Mouse (Mus musculus) embryonic facial prominence, embryonic 10.5 days (tissue): ENCODE results near the gene Gdpd1. TPM values are rescaled to one million over a fixed set of nuclear protein-coding genes. Genes with fewer than 3 reads are reported as not detected.
A peak's percentile ranks its signal among the peaks of the same experiment; 100 is the strongest.

Source experiments
- DNase-seq: peaks from one replicate; pipeline ENCODE4 v3.0.0-alpha.2; 2017; ENCODE audit warnings: low spot score
- H3K27ac ChIP-seq: fragments of 300-500 bp; sonication (generic); replicated peaks from 2 replicates; pipeline ENCODE4 v1.5.1; 2016; ENCODE audit warnings: mild to moderate bottlenecking
- H3K27me3 ChIP-seq: fragments of 300-500 bp; sonication (generic); replicated peaks from 2 replicates; pipeline ENCODE4 v1.6.1; 2016; ENCODE audit warnings: low read depth, mild to moderate bottlenecking; ENCODE audit not compliant: poor library complexity, severe bottlenecking
- H3K36me3 ChIP-seq: fragments of 300-500 bp; sonication (generic); replicated peaks from 2 replicates; pipeline ENCODE4 v1.6.1; 2016; ENCODE audit warnings: mild to moderate bottlenecking, moderate library complexity
- H3K4me1 ChIP-seq: fragments of 300-500 bp; sonication (generic); 2 replicates; pipeline ENCODE4 v1.6.1; 2016
- H3K4me3 ChIP-seq: fragments of 300-500 bp; sonication (generic); 2 replicates; pipeline ENCODE4 v1.5.1; 2016; ENCODE audit warnings: mild to moderate bottlenecking, moderate library complexity
- H3K9me3 ChIP-seq: fragments of 300-500 bp; sonication (generic); 2 replicates; pipeline ENCODE4 v1.6.1; 2016; ENCODE audit warnings: mild to moderate bottlenecking
- WGBS: fragments of 180-500 bp; shearing (Covaris S2); methylation state at CpG from one replicate; pipeline ENCODE4 v1.1.7; 2016; 5-methylcytosine and 5-hydroxymethylcytosine counted together
- polyA plus RNA-seq: library from polyadenylated mRNA; unstranded; fragments of >200 nt; fragmentation: Nextera tagmentation; extraction: Ambion mirVana; gene quantifications from 2 replicates; pipeline ENCODE4 v1.2.1, GENCODE M21; 2016

Gdpd1 gene
- polyA plus RNA-seq = 33.7 and 37.3 TPM in 2 replicates

DNA sequence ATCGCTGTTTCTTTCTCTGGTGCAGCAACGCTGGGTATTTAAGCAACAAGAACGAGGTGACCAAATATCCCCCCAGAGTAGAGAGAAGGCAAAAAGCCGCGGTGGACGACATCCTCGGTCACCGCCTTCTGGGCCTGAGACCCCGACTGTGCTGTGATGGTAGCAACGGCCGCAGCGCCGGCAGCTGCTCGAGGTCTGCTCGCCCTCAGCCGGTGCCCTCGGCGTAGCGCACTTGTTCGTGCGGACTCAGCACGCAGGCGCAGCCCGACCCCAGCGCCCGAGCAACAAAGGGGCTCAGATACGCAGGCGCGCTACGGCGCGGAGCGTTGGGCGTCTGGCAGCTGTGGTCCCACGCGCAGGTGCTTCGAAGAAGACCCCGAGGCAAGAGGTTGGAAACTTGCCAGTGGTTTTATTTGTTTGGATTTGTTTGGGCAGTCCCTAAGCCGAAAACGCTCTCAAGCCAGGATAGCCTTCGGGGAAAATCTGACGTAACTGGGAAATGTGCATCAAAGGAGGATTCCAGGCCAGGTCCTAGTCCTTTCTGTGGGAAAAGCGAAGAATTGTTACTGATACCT is at the start of gene Gdpd1:
Gdpd1 (minus strand) TSS at position 197 of the 575 bp plus-strand sequence.
- Histone ChIP-seq H3K36me3 (peaks cover 30% of the 10 kb centered on the region), H3K9me3 (no peaks in the 10 kb centered on the region), H3K4me1 (peaks cover 21% of the 10 kb centered on the region), H3K27me3 (no peaks in the 10 kb centered on the region), H3K4me3 (peak within 1 kb of the TSS; percentile 79), H3K27ac (peak within 1 kb of the TSS; percentile 91)
- WGBS = 1% methylated on average over 43 of the region's 43 CpGs
- DNase-seq = peak; percentile 95

DNA sequence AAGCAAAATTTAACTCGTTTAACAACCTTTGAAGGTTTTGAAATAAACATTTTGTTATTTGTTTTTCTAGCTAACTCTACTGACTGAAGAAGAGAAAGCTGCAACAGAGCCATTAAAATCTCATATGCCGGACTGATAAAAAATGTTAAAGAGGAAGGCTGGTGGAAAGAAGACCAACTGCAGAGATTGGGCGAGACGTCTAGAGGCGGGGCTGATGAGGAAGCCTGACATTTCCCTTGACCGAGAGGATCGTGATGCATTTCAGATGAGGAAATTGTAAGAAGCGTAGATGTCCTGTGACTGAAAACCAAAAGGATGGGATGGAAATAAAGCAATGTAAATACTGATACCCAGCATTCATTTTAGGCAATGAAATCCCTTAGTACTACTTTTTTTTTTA is 48.0 kb upstream of the Gdpd1 start:
- H3K4me1 ChIP-seq = peaks cover 11% of the 10 kb centered on the region
- H3K4me3 ChIP-seq = no peak overlapping the region
- no peak for DNase-seq
- no peaks in the 10 kb centered on the region for H3K27me3 ChIP-seq
- no peak overlapping the region for H3K27ac ChIP-seq
- no peaks in the 10 kb centered on the region for H3K9me3 ChIP-seq
- H3K36me3 ChIP-seq = peaks cover 79% of the 10 kb centered on the region
- 88% methylated on average over 8 of the region's 8 CpGs for WGBS

DNA sequence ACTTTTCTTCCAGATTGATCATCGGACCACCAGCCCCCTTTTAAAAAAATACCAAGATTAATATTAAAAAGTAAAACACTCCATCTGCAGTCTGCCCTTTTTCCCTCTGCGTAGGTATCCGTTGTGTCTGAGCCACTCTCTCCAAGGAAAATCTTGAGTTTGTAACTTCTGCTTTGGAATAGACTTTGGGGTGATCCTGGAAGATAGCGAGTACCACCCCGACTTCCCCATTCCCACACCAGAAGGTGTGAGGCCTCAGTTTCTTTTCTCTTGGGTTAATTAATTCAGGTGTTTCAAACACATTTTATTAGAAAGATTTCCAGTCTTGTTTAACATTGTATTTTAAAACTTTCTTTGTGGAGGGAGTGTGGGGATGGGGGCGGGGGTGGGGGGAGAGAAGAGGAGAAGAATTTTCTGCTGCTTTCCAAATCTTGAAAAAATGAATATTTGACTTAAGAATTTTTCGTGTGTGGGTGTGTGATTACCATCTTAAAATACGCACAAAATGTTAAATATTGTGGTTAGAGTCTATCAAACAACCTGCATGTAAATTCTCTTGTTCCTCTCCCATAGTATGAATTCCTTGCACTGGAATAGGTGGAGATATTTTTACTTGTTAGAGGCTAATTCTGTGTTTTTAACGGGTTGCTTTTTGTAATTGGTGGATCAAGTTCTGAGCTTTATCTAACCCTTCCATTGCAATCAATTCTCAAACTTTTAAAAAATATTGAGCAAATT is 36.5 kb upstream of the Gdpd1 start:
- H3K27me3 ChIP-seq = no peaks in the 10 kb centered on the region
- no peak for DNase-seq
- H3K9me3 ChIP-seq = no peaks in the 10 kb centered on the region
- H3K36me3 ChIP-seq = peaks cover 53% of the 10 kb centered on the region
- peaks cover 35% of the 10 kb centered on the region for H3K4me1 ChIP-seq
- H3K4me3 ChIP-seq = peak overlapping the region; percentile 96
- peak overlapping the region; percentile 100 for H3K27ac ChIP-seq
- WGBS = 13% methylated on average over 9 of the region's 9 CpGs

DNA sequence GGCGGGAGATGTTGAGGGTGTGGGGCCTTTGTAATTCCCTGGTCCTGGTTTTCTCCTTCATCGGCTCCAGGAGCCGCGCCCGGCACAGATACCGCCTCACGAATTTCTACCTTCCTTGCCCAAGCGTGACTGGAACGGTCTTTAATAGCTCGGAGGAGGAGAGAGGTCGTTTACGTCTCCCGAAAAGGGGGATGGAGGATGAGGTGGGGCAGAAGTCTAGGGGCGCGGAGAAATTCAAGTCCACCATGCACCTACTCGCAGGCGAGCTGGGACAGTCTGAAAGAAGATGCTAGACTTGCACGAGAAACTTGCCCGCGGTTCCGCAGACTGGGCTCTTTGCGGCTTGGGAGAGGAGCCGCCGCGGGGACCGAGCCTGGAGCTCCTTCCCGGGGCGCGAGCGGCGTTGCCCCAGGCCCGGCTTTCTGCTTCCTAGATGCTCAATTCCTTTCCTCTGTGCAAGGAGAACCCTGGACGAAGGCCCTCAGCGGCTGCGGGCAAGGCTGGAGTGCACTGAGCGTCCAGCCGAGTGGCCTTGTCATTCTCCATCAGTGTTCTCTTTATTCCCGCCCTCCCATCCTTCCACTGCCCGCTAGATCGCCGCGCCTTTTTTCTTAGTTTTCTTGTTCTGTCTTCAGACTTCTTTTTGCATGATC is 35.8 kb upstream of the Gdpd1 start:
- peaks cover 53% of the 10 kb centered on the region for H3K36me3 ChIP-seq
- H3K4me1 ChIP-seq = peaks cover 35% of the 10 kb centered on the region
- H3K27ac ChIP-seq = peak overlapping the region; percentile 100
- no peaks in the 10 kb centered on the region for H3K9me3 ChIP-seq
- H3K4me3 ChIP-seq = peak overlapping the region; percentile 96
- no peaks in the 10 kb centered on the region for H3K27me3 ChIP-seq
- under 1% methylated on average over 42 of the region's 42 CpGs for WGBS
- peak; percentile 71 for DNase-seq

DNA sequence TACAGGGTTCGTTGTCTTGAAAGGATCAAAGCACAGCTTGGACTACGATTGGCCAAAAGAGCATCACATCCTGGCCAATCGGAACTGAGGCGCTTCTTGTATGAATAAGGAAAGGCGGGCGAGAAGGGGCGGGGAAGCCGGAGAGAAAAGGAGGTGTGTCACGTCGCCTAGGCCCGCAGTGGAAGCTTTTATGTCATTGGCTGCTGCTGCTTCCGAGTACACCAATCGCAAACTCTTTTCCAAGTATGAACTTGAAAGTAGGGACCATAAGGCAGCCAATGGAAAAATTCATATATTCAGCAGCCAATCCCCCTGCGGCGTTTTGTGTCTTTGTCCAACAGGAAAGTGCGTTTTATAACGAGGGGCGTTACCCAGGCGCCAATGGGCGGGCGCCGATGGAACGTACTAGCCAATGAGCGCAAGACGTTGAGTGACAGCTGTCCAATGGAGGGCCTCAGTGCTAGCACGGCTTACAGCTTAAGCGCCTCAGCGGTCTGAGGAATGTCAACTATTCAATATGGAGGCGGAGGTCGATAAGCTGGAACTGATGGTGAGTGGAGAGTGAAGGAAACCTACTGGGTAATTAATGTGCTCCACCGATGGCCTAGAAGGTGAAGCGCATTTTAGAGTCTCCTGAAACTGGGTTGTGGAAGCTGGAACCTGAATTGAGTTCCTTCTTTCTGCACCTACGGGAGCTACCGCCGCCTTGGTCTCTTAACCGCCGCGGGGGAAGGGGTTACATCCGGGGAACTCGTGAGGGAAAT is 35.1 kb upstream of the Gdpd1 start, which contains the start of gene Ska2:
Ska2 (plus strand) TSS at position 480 of the 764 bp plus-strand sequence.
- Histone ChIP-seq H3K27ac (peak within 1 kb of the TSS; percentile 100), H3K4me1 (peaks cover 35% of the 10 kb centered on the region), H3K9me3 (no peaks in the 10 kb centered on the region), H3K27me3 (no peaks in the 10 kb centered on the region), H3K36me3 (peaks cover 53% of the 10 kb centered on the region), H3K4me3 (peak within 1 kb of the TSS; percentile 96)
- DNase-seq = peak; percentile 98
- under 1% methylated on average over 40 of the region's 40 CpGs for WGBS

DNA sequence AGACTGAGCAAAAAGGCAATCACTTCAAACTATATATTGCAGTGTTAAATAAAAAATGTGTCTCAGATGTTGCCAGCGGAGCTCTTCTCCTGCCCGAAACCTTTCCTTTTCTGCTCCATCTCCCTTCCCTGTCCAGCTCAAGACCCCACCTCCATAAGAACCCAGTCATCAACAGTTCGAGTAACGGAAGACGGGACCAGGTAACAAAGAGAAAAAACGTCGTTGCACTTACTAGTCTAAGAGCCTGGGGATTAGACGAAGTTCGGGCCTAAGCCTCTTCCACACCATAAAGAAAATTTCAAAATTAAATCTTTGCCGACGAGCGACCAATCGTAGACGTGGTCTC is 34.5 kb upstream of the Gdpd1 start, which contains the start of gene Prr11:
Prr11 (minus strand) TSS at position 300 of the 346 bp plus-strand sequence.
- peak within 1 kb of the TSS; percentile 100 for H3K27ac ChIP-seq
- H3K9me3 ChIP-seq = no peaks in the 10 kb centered on the region
- no peaks in the 10 kb centered on the region for H3K27me3 ChIP-seq
- H3K36me3 ChIP-seq = peaks cover 53% of the 10 kb centered on the region
- H3K4me3 ChIP-seq = peak within 1 kb of the TSS; percentile 96
- WGBS = under 1% methylated on average over 14 of the region's 14 CpGs
- peaks cover 34% of the 10 kb centered on the region for H3K4me1 ChIP-seq
- DNase-seq = no peak

DNA sequence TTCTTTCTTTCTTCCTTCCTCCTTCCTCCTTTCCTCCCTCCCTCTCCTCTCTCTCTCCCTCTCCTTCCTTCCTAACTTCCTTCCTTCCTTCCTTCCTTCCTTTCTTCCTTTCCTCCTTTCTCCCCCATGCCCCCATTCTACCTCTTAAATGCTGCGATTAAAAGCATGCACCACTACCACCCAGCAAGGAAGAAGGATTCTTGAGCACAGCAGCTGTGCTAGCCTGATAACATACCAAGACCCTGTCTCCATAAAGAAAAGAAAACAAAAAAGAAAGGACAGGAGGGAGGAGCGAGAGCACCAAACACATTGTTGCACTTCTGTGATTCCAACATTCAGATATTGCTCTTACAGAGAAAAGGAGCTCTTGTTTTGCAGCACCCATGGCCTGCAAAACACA is 13.3 kb upstream of the Gdpd1 start:
- Histone ChIP-seq H3K36me3 (peaks cover 65% of the 10 kb centered on the region), H3K27ac (peak overlapping the region; percentile 91)
- WGBS = 80% methylated on average over 2 of the region's 2 CpGs

DNA sequence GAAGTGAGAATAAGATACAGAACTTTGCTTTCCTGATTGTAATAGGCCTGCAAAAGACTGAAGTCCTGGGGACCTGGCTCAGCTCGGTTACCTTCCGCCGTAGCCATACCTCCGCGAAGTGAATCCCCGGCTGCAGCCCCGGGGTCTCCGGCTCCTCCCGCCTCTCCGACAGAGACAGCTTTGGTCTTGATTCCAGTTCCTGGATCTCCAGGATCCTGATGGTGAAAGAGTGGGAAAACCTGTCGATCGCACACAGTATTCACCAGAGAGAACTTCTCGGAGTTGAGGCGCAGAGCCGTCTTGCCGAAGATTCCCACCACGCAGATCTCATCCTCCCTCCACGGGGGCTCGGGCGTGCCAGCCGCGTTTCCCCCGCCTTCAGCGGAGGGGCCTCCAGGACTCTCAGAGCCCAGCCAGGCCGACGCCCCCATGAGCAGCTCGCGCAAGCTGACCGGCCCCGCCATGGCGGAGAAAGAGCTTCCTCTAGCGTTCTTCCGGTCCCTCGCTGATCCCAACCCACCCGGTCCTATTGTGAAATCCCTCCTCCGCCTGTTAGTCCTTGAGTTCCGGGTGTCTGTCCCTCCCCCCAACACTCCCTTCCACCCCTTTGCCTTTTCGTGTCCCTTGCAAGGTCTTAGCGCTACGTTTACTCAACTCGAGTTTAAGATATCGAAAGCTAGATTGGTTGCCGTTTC is 12.6 kb upstream of the Gdpd1 start, which contains the start of gene Smg8:
Smg8 (minus strand) TSS at position 485 of the 695 bp plus-strand sequence.
- H3K9me3 ChIP-seq = no peaks in the 10 kb centered on the region
- H3K27ac ChIP-seq = peak within 1 kb of the TSS; percentile 91
- H3K36me3 ChIP-seq = peaks cover 65% of the 10 kb centered on the region
- peak; percentile 86 for DNase-seq
- H3K27me3 ChIP-seq = no peaks in the 10 kb centered on the region
- peaks cover 34% of the 10 kb centered on the region for H3K4me1 ChIP-seq
- 2% methylated on average over 43 of the region's 43 CpGs for WGBS
- peak within 1 kb of the TSS; percentile 92 for H3K4me3 ChIP-seq

More for the DNA sequence above, 13.3 kb upstream of the Gdpd1 start:
- H3K27me3 ChIP-seq = no peaks in the 10 kb centered on the region
- H3K9me3 ChIP-seq = no peaks in the 10 kb centered on the region
- peak overlapping the region; percentile 92 for H3K4me3 ChIP-seq
- H3K4me1 ChIP-seq = peaks cover 33% of the 10 kb centered on the region
- DNase-seq = no peak

DNA sequence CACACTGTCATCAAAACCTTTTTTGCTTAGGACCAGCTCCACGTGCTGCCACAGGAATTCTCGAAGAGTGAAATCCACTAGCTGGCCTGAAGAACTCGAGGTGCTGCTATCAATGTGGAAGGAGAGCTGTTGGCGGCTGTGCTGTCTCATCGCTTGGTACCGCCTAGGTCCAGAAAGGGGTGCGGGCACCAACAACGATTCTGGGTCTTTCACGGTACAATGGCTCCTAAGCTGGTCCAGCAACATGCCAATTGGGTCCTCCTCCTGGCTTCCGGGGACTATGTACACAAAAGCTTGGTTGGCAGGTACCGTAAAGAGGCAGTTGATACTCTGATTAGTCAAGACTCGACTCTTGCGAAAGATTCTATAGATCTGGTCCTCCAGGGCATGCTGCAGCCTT is 11.6 kb upstream of the Gdpd1 start:
- Histone ChIP-seq H3K27me3 (no peaks in the 10 kb centered on the region), H3K27ac (no peak overlapping the region), H3K36me3 (peaks cover 65% of the 10 kb centered on the region), H3K4me3 (peak overlapping the region; percentile 92), H3K4me1 (peaks cover 34% of the 10 kb centered on the region), H3K9me3 (no peaks in the 10 kb centered on the region)
- no peak for DNase-seq
- 93% methylated on average over 13 of the region's 13 CpGs for WGBS

DNA sequence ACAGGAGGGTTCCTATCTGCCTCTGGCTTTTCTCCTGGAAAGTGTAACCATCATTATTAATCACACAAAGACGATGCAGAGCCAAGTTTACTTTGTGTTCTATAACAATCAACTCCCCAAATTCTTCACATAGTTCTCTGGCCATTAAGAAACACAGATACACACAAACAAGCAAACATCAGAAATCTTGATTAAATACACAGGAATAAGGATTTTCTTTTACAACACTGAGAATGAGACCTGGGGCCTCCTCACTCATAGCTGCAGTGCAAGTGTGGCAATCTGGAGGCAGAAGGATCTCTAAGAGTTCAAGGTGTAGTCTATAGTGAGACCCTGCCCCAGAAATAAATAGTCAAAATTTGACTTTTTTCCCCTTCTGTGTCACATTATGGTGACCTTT is 9.8 kb upstream of the Gdpd1 start:
- WGBS = 89% methylated on average over 1 of the region's 1 CpGs
- Histone ChIP-seq H3K36me3 (peaks cover 69% of the 10 kb centered on the region), H3K27me3 (no peaks in the 10 kb centered on the region), H3K27ac (no peak overlapping the region), H3K4me1 (peaks cover 34% of the 10 kb centered on the region), H3K9me3 (no peaks in the 10 kb centered on the region), H3K4me3 (no peak overlapping the region)
- no peak for DNase-seq

DNA sequence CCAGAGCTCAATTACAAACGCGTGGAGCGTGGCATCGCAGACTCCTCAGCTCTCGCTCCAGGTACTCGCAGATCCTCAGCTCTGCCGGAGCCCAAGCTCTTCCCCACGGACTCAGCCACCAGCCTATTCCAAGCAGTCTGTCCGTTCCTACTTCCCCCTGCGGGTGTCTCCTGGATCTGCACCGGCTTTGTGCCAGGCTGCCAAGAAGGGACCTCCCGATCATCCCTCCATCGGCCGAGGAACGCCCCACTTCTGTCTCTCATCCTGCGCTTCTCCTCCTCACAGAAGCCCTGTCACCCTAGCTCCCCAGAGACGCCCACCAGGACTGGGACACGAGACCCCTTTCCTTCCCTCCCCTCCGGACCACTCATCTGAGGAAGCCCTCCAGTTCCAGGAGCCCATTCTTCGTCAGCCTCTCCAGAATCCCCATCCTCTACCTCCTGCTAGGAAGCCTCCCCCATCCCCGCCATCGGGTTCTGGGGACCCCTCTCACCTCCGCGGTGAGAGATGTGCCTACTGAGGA is 458 bp downstream of the Gdpd1 start:
- DNase-seq = peak; percentile 79
- Histone ChIP-seq H3K36me3 (peaks cover 24% of the 10 kb centered on the region), H3K4me3 (peak overlapping the region; percentile 79), H3K4me1 (peaks cover 21% of the 10 kb centered on the region), H3K27ac (peak overlapping the region; percentile 91), H3K27me3 (no peaks in the 10 kb centered on the region), H3K9me3 (no peaks in the 10 kb centered on the region)
- WGBS = under 1% methylated on average over 24 of the region's 24 CpGs
